Mouse (Mus musculus) frontal cortex, postnatal 25 days (tissue): Measurements from ENCODE around the gene BC067074.
"Not testable (repeated sequence)": the region's sequence is repeated elsewhere in the genome, so short reads cannot be mapped to it uniquely, and the experiment has no call there.

ENCODE experiments used
- DNase-seq, 2 experiments: peaks; one replicate each; pipeline ENCODE4 v3.0.0; 2022; ENCODE audit warnings: low spot score in 2 of 2

BC067074 gene

DNA sequence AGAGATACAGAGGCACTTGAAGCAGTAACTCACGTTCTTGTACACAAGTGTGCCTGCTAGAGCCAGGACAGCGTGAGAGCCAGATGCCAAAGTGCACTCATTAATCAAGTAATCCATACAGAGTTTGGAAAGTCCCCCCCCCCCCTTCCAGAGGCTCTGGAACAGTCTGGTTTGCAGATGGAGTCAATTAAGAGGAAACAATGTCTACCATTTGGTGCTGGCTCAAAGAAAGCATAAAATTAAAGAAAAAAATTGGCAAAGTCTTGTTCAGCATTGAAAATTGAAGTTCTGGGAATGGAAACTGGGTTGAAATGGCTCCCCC, 81.1 kb downstream of the BC067074 start:
- DNase-seq = no peak

DNA sequence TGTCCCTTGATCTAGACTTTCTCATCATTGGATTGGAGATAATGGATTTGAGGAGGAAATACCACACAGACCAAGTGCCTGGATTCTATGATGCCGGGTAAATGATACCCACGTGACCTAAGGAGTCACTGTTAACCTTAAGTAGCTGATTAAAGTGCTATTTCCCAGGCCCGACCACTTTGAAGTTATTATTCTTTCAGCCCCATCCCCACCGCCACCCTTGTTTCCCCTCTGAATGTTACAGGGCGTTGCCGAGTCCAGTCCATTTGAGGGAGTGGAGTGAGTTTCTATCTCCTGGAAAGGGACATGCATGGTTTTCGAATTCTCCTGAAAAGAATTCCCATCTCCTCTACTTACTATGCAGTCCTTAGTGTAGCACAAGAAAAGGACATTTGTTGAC, 84.7 kb downstream of the BC067074 start:
- no peak for DNase-seq

DNA sequence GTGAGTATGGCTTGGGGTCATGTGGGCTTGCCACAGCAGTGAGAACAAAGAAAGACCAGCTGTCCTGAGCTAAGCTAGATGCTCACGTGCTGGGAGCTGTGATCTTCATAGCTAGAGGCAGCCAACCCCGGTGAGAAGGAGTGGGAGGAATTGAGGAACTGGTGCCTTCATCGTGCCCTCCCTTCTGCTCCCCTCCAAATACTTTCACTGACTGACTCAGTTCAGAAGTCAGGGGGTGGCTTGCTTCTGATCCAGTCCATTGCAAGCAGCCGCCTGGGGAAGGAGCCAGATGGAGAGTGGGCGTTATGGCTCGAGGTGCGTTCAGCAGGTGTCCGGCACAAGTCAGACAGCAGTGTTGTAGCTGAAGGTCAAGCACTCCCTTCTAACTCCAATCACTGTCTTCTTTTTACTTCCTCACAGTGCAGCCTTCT, 86.0 kb downstream of the BC067074 start:
- peak in 1 of 2 experiments; percentile 21 for DNase-seq

DNA sequence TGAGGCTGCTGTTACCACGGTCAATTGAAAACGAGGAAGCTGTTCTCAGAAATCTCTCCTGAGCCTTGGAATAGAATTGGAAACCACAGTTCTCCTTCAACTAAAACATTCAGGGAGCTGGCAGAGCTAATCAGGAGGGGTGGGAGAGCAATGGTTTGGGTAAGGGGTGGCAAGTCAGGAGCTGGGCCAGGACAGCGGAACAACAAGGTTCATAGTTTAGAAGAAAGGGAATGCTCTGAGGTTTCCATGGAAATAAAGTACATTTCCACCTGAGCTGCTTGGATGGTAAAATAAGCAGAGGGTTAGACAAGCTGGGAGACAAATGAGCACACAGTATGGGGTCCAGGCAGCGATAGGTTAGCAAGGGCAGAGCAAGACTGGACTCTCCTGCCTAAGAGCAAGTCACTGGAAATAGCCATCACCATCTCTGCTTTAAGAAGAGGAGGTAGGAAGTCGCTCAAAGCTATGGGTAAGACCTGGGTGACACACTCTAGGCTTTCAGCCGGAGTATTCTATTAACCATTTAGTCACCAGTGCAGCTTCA, 86.9 kb downstream of the BC067074 start:
- DNase-seq = no peak

DNA sequence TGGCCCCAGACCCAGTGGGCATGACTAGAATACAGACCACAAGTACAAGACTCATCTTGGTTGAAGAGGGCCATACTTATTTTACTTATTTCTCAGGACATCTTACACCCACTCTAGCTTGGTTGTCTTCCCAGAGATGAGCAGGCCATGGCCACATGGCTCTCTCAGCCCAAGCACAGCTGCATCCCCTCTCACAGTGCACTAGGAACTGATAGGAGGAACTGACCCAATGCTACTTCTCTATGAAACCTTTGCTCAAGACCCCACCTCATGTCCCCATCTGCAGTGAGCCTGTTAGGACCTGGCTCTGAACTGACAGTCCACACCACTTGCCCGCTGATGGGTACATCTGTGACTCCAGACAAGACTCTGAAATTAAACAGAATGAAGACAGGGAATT, 88.8 kb downstream of the BC067074 start:
- no peak for DNase-seq

DNA sequence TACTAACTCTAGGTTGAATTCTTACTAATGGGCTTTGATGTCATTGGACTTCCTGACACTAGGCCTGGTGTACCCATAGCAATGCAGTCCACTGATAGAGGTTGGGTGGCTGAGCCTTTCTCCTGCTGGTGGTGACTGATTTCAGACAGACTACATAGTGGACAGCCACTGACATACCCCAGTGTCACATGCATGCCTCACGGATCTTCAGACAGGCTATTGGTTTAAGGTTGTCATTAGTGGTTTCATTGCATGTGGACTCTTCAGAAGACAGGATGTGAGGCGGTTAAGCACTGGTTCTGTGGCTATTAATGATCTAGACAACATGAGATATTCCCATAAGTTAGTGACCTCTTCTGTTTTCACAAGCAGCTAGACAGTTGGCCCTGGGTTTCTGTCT, 89.2 kb downstream of the BC067074 start:
- no peak for DNase-seq

DNA sequence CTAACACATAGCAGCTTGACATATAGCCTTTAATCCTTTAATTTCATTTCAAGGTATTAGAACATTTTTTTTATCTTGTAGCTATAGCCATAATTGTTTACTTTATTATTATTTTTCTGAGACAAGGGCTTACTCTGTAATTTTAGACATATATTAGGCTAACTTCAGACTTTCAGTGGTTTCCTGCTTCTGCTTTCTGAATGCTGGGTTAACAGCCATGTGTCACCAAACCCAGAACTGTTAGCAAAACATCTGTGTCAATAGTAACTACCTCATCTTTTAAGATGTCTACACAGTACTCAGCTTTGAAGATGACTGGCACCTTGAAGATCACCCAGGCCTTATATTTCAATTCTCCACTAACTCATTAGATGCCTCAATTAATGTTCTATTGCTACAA, 89.8 kb downstream of the BC067074 start:
- DNase-seq = not testable (repeated sequence)

DNA sequence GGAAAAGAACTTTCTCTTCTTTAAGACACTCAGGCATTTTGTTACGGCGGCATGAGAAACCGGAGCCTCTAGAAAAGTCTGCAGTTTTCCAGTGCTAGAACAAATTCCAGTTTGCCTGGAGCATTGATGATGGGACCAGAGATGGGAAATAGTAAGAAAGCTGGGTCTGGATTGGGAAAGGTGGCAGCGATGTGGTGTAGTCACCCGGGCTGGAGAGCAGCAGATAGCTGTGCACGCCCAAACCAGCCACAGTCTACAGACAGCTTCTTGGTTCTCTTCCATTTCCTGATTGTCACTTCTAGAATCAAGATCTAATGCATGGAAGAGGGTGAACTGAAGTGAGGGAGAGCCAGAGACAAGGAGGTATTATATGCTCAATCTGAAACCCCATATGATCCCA, 100.4 kb downstream of the BC067074 start:
- DNase-seq = no peak

DNA sequence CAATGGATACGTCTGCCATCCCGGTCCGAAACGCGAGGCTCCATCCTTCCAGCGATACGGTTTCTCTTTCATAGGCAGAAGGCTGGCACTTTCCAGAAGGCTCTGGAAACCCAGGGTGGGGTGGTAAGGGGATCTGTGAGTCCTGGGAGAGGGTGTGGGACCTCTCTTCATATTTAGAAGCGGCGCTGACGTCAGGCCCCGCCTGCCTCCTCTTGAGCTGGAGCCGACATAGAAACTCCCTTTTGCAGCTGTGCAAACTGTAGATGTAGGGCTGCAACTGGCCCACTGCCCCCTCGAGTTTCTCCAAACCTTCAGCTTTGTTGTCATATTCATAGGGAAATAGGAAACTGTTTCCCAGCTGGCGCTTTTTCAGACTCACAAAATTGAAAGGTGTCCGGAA, 101.6 kb downstream of the BC067074 start:
- no peak for DNase-seq

DNA sequence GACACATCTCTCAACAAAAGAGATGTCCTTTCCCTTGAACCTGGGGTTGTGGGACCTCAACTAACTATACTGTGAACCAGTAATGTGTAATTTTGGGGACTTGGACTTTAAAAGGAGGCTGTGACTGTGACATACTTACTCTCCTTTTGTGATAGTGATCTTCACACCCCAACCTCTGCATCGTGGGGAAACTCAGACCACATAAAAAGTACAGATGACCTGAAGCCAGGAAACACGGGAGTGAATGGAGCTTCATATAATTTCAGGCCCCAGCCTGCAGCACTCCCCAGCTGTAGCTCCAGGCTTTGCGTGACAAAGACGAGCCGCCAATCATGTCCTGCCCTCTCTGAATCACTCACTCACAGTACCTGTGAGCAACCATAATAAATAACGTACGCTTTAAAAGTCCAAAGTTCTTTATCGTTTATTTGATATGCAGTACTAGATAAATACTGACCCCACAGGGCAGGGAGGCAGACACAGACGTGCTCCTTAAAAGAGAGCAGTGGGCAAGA, 104.1 kb downstream of the BC067074 start:
- DNase-seq = no peak

DNA sequence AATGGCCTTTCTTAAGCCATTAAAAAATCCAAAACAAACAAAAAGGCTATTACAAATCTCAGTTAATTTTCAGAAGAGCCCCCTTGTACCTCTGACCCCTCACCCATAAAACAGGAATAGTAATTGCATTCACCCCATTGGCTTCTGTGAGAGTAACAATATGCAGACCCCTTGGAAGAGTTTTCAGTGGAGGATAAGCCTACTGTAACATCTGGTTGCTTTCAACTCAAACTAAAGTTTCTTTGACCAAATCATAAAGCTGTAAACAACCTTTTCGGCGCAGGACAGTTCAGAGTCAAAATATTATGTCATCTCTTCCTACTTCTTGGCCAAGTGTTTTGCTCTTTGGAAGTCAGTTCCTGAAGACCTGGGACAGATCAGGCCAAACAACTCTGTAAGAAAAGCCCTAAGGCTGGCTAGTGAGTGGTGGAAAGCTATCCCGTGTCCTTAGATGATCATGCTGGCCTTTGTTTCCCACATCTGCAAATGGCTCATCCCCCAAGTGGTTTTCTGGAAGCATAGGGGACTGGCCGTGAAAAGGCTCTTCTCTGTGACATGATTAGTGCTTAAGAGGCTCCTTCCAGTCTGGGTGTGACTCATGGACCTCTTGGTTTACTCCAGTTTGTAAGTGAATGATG, 108.5 kb downstream of the BC067074 start:
- no peak for DNase-seq

DNA sequence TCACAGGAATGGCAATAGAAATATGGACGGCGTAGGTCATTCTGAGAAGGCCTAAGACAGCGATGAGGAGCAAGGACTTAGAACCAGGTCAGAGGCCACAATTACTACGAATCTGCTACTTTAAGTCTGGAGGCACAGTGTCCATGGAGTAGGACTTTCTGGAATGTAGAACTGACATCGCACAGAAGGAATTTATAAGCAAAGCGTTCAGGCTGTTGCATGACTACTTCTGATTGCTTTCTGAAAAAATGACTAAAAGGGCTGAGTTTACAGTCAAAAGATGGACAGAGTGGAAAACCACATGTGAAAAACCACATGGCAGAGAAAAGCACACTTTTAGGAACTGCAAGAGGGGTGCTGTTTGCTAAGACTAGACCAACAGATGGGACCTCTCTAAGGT, 110.7 kb downstream of the BC067074 start:
- DNase-seq = no peak

DNA sequence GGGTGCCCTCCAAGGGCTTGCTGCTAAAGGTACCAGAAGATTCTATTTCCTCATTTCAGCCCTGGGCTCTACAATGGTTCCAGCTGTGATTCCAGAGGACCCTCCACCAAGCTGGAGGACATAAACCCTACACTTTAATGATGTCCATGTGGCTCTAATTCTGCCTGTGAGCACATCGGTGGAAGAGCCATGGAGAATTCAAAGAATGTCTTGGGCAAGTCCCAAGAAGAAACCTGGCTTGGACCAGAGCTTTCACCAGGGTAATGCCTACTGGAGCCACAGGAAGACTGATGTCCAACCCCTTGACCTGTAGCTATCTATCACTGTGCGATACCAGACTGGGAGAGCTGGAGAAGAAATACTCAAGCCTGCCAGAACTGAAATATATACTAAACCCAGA, 111.2 kb downstream of the BC067074 start:
- no peak for DNase-seq

DNA sequence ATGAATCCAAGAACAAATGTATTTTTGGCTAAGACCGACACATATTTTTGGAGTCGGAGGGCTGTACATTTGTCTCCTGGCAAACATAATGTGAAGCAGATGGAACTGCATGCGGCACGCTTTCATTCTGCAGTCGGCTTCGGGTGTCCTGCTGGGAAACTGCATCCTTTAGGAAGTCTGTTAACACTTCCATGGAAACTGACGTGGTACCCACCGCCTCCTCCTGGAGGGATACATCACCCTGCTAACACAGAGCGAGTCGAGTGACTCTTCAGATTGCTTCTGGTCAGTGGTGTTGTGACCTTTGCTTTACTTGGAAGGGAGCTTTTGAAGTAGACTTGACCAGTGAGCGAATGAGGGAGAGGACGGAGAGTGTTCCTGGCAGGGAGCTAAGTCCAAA, 117.0 kb downstream of the BC067074 start:
- peak; percentile 15 to 42 for DNase-seq

DNA sequence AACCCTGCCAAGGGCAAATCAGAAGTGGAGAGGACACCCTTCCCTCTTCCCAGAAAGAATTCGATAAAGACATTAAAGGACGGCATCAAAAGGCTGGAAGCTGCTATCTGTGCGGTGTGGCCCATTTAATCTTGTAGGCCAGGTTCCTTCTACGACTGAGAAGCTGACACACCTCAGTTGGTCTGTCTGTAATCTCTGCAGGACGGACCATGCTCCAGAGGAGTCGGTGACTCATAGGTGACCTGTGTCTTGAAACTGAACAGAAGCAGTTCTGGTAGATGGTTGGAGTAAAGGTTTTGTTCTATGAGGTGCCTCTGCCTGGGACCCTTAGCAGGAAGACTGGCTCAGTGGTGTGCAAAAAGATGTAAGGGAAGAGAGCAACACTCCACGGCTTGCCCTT, 122.6 kb downstream of the BC067074 start:
- no peak for DNase-seq

DNA sequence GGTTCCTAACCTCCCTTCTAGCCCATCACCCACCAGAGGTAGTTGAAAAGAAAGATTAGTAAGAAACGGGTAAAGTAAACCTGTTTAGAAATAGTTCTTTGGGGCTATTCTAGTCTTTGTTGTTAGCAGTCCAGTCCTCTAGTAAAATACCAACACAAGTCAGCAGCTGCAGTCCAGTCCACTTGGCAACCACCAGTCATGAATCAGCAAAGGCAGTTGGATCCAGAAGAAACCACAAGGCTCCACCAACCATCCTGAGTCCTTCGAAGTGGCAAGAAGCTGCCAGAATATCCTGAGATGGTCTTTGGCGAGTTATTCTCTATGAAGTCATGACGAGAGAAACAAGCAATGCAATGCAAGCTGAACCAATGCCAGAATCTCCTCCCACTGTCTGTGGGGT, 124.0 kb downstream of the BC067074 start:
- DNase-seq = no peak

DNA sequence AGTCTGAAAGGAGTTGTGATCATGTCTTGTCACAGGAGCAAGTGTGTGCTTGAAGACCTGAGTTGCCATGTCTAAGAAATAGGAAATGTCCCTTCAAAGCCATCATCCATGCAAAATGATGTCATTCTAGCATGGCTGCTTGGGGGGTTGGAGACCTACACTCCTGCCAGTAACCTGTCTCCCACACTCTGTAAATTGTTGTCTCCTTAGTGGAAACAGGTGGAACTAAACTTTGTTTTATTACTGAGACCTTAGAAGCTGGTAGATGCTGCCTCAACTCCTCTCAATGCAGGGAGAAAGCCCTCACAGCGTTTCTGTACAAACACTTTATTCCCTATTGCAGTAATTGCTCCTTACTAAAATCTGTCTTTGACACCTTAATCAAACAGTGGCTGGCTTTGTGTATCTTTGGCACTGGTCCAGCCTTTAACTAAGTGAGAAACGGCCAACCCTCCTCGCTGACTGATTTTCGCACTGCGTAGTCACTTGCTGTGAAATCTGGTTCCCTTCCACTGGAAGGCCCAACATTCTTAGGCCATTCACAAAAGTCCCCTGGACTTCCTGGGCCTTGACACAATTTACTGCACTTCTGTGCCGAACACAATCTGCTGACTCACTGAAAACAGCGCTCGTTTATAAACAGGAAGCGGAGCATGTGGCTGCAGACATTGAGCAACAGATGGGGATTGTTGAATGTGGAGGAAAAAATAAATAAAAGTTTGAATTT, 125.0 kb downstream of the BC067074 start:
- DNase-seq = no peak

DNA sequence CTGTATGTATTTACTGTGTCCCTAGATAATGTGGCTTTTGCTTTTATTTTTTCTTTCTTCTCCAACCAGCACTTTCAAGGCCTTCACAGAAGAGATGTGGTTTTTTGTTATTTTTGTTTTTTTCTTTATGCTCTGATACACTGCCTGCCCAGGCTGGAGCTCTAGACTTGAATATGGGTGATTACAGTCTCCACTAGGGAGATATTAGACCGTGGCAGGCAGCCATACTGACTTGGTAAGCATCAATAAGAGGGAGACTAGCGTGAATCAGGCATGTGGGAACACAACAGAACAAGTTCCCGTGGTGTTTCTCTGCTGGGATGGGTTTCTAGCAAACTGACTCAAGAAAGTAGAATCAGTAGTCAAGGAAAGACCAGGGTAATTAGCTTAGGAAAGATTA, 125.7 kb downstream of the BC067074 start:
- DNase-seq = no peak

DNA sequence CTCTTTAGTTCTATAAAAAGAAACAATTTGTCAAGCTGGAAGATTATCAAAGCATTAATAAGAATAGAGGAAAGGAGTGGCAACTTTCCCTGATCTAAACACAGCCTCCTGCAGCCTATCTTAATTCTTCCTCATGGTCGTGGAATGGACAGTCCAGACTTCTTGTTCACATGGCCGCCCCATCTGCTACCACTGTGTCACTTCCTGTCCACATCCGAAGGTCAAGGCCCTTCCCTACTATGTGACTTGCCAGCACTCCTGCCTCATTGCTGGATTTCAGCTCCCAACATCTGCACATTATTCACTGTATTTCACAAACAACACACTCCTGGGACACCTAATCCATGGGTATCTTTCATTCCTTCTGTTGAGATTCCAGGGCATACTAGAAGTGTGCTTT, 128.5 kb downstream of the BC067074 start:
- DNase-seq = no peak

DNA sequence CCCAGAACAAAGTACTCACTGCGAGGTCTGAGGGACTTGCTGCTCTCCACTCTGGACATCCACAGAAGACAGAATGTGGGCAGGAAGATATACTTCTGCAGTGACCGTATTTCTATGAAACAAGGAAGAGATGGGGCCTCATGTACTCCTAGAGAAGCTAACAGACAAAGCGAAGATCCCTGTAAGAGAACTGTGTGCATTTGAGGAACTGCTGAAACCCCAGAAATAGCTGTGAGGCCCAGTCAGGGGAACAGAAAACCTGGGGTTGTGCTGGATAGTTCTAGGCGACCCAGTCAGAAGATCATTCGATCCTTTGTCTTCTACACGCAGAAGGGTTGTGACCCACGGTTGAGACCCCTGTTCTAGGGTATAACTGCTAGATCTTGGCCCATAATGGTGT, 130.9 kb downstream of the BC067074 start:
- DNase-seq = no peak

DNA sequence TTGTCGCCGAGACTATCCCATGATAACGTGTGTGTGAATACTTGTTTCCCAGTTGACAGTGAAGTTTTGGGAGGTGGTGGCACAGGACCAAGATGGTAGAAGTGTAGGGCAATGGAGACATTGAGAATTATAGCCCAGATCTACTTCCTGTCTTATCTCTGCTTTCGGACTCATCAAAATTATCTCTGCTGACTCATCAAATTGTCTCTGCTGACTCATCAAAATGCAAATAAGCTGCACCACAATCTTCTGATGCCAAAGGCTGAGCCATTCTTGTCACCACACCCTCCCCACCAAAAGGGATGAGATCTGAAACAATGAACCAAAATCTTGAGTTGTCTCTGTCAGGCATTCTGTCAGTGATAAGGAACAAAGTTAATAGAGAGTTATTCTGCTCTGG, 132.9 kb downstream of the BC067074 start:
- DNase-seq = no peak
